Mouse (Mus musculus) heart, postnatal 14 days (tissue): ENCODE measurements around the gene Rnf212. TPM values are rescaled to one million over a fixed set of nuclear protein-coding genes. Genes with fewer than 3 reads are reported as not detected.

Experiments used
- DNase-seq, 2 experiments: peaks; one replicate each; pipeline ENCODE4 v3.0.0; 2021 to 2022
- intact Hi-C: fragments of 180-260 bp; cut with DNase I; formaldehyde crosslinking; loops from one replicate; pipeline ENCODE4 v1.15.1; 2025
- total RNA-seq, 2 experiments: library from RNA; stranded (reverse); gene quantifications; 2 replicates each; pipeline ENCODE4 v1.2.3; 2021

Gene Rnf212
- total RNA-seq, 2 experiments from 2014 or later: not detected

DNA sequence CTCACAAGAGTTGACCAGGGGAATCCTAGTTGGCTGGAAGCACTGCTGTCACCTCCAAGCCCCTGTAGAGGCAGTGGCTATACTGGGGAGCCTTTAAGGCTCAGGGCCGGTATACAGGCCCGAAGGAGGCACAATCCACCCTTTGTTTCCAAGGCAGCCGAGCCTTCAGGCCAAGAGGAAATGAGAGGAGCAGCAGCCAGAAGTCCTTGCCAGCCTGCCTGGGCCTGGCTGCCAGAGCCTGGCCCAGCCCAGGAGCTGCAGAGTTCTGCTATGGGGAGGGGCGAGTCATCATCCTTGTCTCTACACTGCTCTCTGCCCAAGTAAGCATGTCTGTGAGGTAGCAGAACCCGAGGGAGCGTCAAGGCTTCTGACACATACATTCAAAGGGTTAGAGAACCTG, 60.6 kb downstream of the Rnf212 start:
- peak; percentile 23 to 46 for DNase-seq
- intact Hi-C loops: no loop called here

DNA sequence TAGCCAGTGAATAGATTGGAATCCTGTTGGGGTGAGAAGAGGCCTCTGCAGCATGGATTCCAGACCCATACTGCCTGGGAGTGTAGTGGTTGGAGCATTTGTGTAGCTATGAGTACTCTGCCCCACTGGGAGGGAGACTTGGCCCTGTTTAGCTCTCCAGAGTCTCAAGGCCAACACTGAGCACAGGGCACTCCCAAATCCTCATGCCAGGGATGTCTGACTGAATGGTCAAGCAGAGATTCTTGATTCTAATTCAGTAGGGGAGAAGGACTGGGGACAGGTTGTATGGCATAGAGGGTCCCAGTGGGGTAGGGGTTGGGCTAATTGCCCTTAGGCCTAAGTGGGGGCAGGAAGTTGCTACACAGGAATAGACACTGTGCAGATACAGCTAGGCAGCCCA, 61.1 kb downstream of the Rnf212 start:
- no peak for DNase-seq
- intact Hi-C loops: no loop called here

DNA sequence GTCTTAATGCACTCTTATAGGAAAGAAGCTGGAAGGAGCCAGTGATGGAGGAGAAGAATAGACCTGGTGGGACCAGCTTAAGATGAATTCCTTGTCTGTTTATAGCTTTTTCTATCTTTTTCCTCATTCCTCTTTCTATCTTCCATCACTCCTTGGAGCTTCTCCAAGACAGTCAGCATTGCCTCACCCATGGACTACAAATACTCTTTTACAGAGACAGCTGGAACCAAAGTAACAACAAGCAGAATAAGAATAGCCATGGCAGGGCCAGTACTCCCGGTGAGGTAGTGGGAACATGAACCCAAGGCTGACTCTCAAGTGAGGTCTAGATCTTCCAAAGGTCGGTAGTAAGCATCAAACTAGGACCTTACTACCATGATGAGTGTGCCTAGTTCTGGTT, 61.7 kb downstream of the Rnf212 start:
- intact Hi-C loops: no loop called here
- DNase-seq: no peak

- no peak for DNase-seq
- intact Hi-C loops: no loop called here
Measured at GRCm38 (mm10) chr5:108711968-108712367, 62.8 kb downstream of the Rnf212 start.

- DNase-seq: no peak
- intact Hi-C loops: no loop called here
Measured at GRCm38 (mm10) chr5:108708981-108709731, 65.6 kb downstream of the Rnf212 start.

GRCm38 (mm10) chr5:108708419-108708818, 66.4 kb downstream of the Rnf212 start:
- intact Hi-C loops: no loop called here
- no peak for DNase-seq

DNA sequence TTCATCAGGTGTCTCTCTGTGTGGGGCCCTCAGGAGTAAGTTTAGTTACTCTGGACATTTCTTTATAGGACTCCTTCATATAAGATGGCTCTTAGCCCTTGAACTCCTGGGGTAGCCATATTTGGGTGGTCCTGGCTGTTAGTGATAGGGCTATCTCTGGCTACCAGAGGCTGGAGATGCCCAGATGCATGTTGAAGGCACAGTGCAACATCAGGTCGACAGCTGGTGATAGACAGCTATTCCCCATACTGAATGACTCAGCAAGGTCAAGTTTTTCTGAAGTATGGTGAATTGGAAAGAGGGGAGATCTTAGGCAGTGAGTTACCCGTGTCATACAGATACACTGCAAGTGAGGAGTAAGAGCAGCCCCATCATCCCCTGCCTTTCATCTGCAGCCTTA, 67.0 kb downstream of the Rnf212 start:
- no peak for DNase-seq
- intact Hi-C loops: no loop called here

GRCm38 (mm10) chr5:108703754-108704626, 70.8 kb downstream of the Rnf212 start:
- DNase-seq: no peak
- intact Hi-C loops: no loop called here

GRCm38 (mm10) chr5:108701341-108702021, 73.3 kb downstream of the Rnf212 start:
- no peak for DNase-seq
- intact Hi-C loops: no loop called here

DNA sequence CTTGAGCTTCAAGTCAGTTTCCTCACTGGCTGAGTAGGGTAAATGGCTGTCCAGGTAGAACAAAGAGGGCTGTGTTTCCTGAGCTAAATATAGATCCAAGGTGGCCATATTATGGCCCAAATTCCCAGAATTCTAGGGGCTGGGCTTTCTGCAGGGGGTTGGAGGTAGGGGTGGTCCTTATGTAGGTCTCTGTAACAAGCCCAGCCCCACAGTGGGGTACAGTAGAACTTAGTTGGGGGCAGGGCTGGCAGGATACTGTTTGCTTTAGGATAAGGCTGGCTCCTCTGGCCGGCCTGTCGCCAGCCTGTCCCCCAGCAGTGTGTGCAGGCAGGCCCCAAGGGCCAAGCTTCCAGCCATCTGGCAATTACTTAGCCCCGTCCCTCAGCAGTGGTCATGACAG, 74.4 kb downstream of the Rnf212 start:
- intact Hi-C loops: no loop called here
- DNase-seq: no peak

DNA sequence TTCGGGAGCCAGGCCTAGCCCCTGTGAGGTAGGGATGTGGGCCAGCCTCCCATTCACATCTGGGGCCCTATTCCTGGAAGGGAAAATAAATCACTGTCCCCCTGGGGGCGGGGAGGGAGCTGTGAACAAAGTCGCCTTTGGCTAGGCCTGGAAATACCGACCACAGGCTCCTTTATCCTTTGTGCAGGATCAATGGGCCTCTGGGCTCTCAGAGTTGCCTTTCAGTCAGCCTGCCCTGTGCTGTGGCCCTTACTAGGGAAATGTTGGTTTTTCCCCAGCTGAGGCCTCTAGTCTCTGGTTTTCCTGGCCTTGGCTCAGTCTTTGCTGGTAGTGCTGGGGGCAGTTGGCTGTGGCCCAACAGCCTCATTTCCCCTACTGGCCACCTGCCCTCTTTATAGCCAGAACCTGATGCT, 77.4 kb downstream of the Rnf212 start:
- intact Hi-C loops: no loop called here
- DNase-seq: no peak

GRCm38 (mm10) chr5:108696542-108696941, 78.2 kb downstream of the Rnf212 start:
- intact Hi-C loops: no loop called here
- DNase-seq: no peak

GRCm38 (mm10) chr5:108695861-108696260, 78.9 kb downstream of the Rnf212 start:
- intact Hi-C loops: no loop called here
- DNase-seq: no peak

DNA sequence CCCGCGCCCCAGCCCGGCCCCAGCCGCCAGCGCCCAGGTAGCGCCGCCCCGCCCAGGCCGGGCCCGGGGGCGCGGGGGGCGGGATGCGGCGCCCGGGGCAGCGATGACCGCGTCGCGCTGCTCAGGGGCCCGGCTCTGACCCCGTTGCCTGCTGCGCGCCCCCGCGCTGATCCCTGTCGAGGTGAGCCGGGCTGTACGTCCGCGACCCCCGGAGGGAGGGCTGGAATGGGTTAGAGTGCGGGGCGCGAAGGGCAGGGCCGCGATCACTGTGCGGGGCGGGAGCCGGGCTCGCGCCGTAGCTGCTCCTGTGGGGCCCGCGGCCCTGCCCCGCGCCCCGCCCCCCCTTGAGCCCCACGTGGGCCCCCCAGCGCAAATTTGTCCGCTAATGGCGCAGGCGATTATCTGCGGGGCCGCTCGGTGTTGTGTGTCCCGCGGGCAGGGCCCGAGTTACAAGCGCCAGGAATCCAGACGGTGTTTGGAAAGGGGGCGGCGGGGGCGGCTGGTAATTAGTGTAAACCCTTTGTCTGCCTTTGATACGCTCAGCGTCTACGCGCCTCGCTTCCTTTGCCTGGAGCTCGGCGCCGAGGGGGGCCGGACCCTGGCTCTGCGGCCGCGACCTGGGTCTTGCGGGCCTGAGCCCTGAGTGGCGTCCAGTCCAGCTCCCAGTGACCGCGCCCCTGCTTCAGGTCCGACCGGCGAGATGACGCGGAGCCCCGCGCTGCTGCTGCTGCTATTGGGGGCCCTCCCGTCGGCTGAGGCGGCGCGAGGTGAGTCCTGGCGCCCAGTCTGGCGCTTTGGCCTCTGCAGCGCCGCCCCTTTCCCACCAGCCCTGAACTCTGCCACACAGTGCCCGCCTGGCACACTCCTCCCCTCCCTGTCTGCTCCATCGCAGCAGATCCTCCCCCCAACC, 80.2 kb downstream of the Rnf212 start:
- intact Hi-C loops: no loop called here
- peak; percentile 31 to 37 for DNase-seq

GRCm38 (mm10) chr5:108693872-108694288, 80.9 kb downstream of the Rnf212 start:
- peak; percentile 89 to 90 for DNase-seq
- intact Hi-C loops: loop anchor here (2.0 kb wide), 1 partner anchor 33 kb away; no protein-coding TSS in a partner anchor

- intact Hi-C loops: loop anchor here (2.0 kb wide), 1 partner anchor 35 kb away; no protein-coding TSS in a partner anchor
- peak; percentile 70 to 73 for DNase-seq
Measured at GRCm38 (mm10) chr5:108692271-108692670, 82.5 kb downstream of the Rnf212 start, which contains the start of gene Fgfrl1. Gene Fgfrl1 (plus strand): TSS chr5:108692382.

GRCm38 (mm10) chr5:108691152-108691551, 83.6 kb downstream of the Rnf212 start:
- intact Hi-C loops: loop anchor here (2.0 kb wide), 1 partner anchor 18 kb away; no protein-coding TSS in a partner anchor
- DNase-seq: no peak

GRCm38 (mm10) chr5:108689091-108689490, 85.7 kb downstream of the Rnf212 start:
- intact Hi-C loops: no loop called here

GRCm38 (mm10) chr5:108680871-108681270, 93.9 kb downstream of the Rnf212 start:
- no peak for DNase-seq
- intact Hi-C loops: no loop called here

More at GRCm38 (mm10) chr5:108689091-108689490, 85.7 kb downstream of the Rnf212 start:
- DNase-seq: no peak

DNA sequence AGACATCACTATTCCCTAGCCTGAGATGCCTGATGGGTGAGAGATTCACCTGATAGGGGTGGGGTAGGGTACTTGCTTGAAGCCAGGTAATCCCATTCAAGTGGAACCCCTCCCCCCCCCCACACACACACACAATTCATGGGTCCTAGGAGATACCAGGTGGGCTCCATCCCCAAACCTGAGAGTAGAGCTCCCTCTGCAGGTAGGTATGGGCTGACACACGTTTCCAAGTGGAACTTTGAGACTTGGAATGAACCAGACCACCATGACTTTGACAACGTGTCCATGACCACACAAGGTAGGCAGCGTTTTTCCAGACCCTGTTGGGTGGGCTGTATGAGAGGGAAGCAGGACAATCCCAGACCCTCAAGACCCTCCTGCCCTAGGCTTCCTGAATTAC, 94.9 kb downstream of the Rnf212 start:
- DNase-seq: no peak
- intact Hi-C loops: no loop called here
